In the genomic region with DNA sequence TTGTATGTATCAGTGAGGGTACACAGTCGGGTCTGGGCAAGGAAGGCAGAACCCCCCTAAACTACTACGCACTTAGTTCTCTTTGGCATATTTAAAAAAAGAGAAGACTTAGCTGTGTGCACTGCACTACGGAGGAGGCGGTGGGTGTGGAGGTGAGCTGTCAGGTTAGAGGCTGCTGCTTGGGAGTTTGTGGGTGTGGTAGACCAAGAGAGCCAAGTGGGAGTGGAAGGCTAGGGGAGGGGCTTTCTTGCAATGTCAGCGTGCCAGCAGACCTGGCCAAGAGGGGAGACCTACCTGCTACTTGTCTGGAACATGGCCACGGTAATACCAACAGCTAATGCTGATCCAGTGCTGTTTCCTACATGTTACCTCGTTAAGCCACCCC, we compare ENCODE assay signal across 9 mouse cellular contexts. TPM values are rescaled to one million over a fixed set of nuclear protein-coding genes. Genes with fewer than 3 reads are reported as not detected.
DNase-seq lines count a peak whose midpoint lies in the region; ATAC-seq lines count a peak whose summit lies in the region.
"Had no signal": no experiment of that assay in that cellular context is flagged by ENCODE, and none has a peak within 500 bp of the region (broad histone marks: within the 10 kb centered on the region; RNA-seq: fewer than 3 reads in every experiment).

No protein-coding gene starts in this region.

- no peak overlapping the region for H3K27ac ChIP-seq in heart, embryonic 12.5 days (ENCODE audit: poor library complexity, severe bottlenecking)
- no peak overlapping the region for H3K27ac ChIP-seq in forebrain, embryonic 12.5 days
- no peak overlapping the region for H3K27ac ChIP-seq in kidney, embryonic 16.5 days (ENCODE audit: low read length)
- H3K27ac ChIP-seq in midbrain, embryonic 13.5 days = no peak overlapping the region

- peaks cover 28% of the 10 kb centered on the region for H3K27me3 ChIP-seq in heart, embryonic 12.5 days (replicated peaks)
- H3K27me3 ChIP-seq in forebrain, embryonic 12.5 days = peaks cover 29% of the 10 kb centered on the region; the same call in 1 of the 2 replicates
- peaks cover 31% of the 10 kb centered on the region for H3K27me3 ChIP-seq in kidney, embryonic 16.5 days (ENCODE audit: insufficient read depth, low read length)
- H3K27me3 ChIP-seq in midbrain, embryonic 13.5 days = peaks cover 35% of the 10 kb centered on the region

- peak overlapping the region; percentile 54 for H3K4me3 ChIP-seq in heart, embryonic 12.5 days
- H3K4me3 ChIP-seq in forebrain, embryonic 12.5 days (replicated peaks) = peak overlapping the region; percentile 59
- H3K4me3 ChIP-seq in kidney, embryonic 16.5 days (ENCODE audit: low read length) = peak overlapping the region; percentile 57
- peak overlapping the region; percentile 58 for H3K4me3 ChIP-seq in midbrain, embryonic 13.5 days (replicated peaks)

- H3K36me3 ChIP-seq in heart, embryonic 12.5 days = no peaks in the 10 kb centered on the region
- no peaks in the 10 kb centered on the region for H3K36me3 ChIP-seq in forebrain, embryonic 12.5 days (replicated peaks)
- H3K36me3 ChIP-seq in kidney, embryonic 16.5 days (ENCODE audit: insufficient read depth, low read length) = no peaks in the 10 kb centered on the region
- H3K36me3 ChIP-seq in midbrain, embryonic 13.5 days = no peaks in the 10 kb centered on the region

- H3K9me3 ChIP-seq in heart, embryonic 12.5 days (replicated peaks) = no peaks in the 10 kb centered on the region
- no peaks in the 10 kb centered on the region for H3K9me3 ChIP-seq in forebrain, embryonic 12.5 days
- H3K9me3 ChIP-seq in kidney, embryonic 16.5 days (ENCODE audit: low read length) = no peaks in the 10 kb centered on the region
- H3K9me3 ChIP-seq in midbrain, embryonic 13.5 days = no peaks in the 10 kb centered on the region

- 30% methylated on average over 7 of the region's 7 CpGs for WGBS in heart, embryonic 12.5 days
- 37% methylated on average over 7 of the region's 7 CpGs for WGBS in forebrain, embryonic 12.5 days
- WGBS in kidney, embryonic 16.5 days = 27% methylated on average over 7 of the region's 7 CpGs
- WGBS in midbrain, embryonic 13.5 days = 39% methylated on average over 7 of the region's 7 CpGs

- H3K4me1 ChIP-seq in heart, embryonic 12.5 days (replicated peaks) = peaks cover 9% of the 10 kb centered on the region; the same call in 1 of the 2 replicates
- H3K4me1 ChIP-seq in forebrain, embryonic 12.5 days = peaks cover 16% of the 10 kb centered on the region
- peaks cover 13% of the 10 kb centered on the region; the same call in 1 of the 2 replicates for H3K4me1 ChIP-seq in kidney, embryonic 16.5 days (ENCODE audit: insufficient read depth, low read length)
- H3K4me1 ChIP-seq in midbrain, embryonic 13.5 days (replicated peaks) = peaks cover 15% of the 10 kb centered on the region

- no peak for DNase-seq in heart, adult 11 months
- DNase-seq in layer of hippocampus, adult 18-20 months (ENCODE audit: low spot score in 2 of 2) = no peak
- no peak for DNase-seq in right cerebral cortex, postnatal 36 days (ENCODE audit: low spot score in 2 of 2)
- DNase-seq in gastrocnemius, postnatal 10 days = no peak

- ATAC-seq in heart, embryonic 12.5 days (ENCODE audit: insufficient number of reproducible peaks, low FRiP score) = no peak
- no peak for ATAC-seq in forebrain, embryonic 12.5 days (ENCODE audit: low FRiP score)
- ATAC-seq in kidney, embryonic 16.5 days (ENCODE audit: low FRiP score, low TSS enrichment) = peak; percentile 63
- 0 out of 2 replicates have a peak, but pooled peaks have one; percentile 43 for ATAC-seq in midbrain, embryonic 13.5 days

- H3K9ac ChIP-seq in heart, embryonic 12.5 days = no peak overlapping the region
- H3K9ac ChIP-seq in forebrain, embryonic 12.5 days = peak overlapping the region; percentile 61; the same call in 1 of the 2 replicates
- no peak overlapping the region for H3K9ac ChIP-seq in kidney, embryonic 16.5 days (replicated peaks; ENCODE audit: low read length)
- H3K9ac ChIP-seq in midbrain, embryonic 13.5 days (replicated peaks) = no peak overlapping the region

- H3K4me2 ChIP-seq in heart, embryonic 12.5 days = peak overlapping the region; percentile 95
- H3K4me2 ChIP-seq in forebrain, embryonic 12.5 days = peak overlapping the region; percentile 95
- peak overlapping the region; percentile 93 for H3K4me2 ChIP-seq in kidney, embryonic 16.5 days (replicated peaks; ENCODE audit: low read depth, low read length)
- peak overlapping the region; percentile 91 for H3K4me2 ChIP-seq in midbrain, embryonic 13.5 days (replicated peaks)

RNA-seq across cellular contexts. Expression of a gene that starts 0.4 kb away (rescaled TPM):
- polyA plus RNA-seq in heart, embryonic 12.5 days (2016; fragmentation: Nextera tagmentation; extraction: Ambion mirVana) = 0.14 and 0.17 TPM in 2 replicates
- 6.9 and 10.5 TPM in 2 replicates for polyA plus RNA-seq in forebrain, embryonic 12.5 days (2016; fragmentation: Nextera tagmentation; extraction: Ambion mirVana)
- 0.48 and 0.50 TPM in 2 replicates for polyA plus RNA-seq in kidney, embryonic 16.5 days (2015; fragmentation: Nextera tagmentation; extraction: Ambion mirVana)
- polyA plus RNA-seq in midbrain, embryonic 13.5 days (2015; fragmentation: Nextera tagmentation; extraction: Ambion mirVana) = 1.1 and 2.0 TPM in 2 replicates
- 100 to 1,000 TPM; 368 to 401 TPM for total RNA-seq in layer of hippocampus, adult 18-20 months (2021)
- under 1 TPM; 0.54 to 0.86 TPM for total RNA-seq in gastrocnemius, postnatal 10 days (2021)
- polyA plus RNA-seq: C2C12 had no signal

Comparison
In these comparisons a context has a peak if more than half of its experiments do, and no peak if none do; other contexts are left out.
1. ATAC-seq: peak in kidney, embryonic 16.5 days (single experiment) and midbrain, embryonic 13.5 days (single experiment); none in heart, embryonic 12.5 days (single experiment) and forebrain, embryonic 12.5 days (single experiment).
2. Peak in every context shown above with its lines, with median percentiles within 50 percentile points of each other: H3K4me2 ChIP-seq and H3K4me3 ChIP-seq.